Mouse (Mus musculus): Measurements from ENCODE around the gene Mpped2. TPM values are rescaled to one million over a fixed set of nuclear protein-coding genes. Genes with fewer than 3 reads are reported as not detected.

The Mpped2 gene
- total RNA-seq, 2 experiments from 2014 or later = not detected

- no peak for ATAC-seq (replicated peaks; ENCODE audit: low FRiP score, poor library complexity, severe bottlenecking)
Measured at GRCm38 (mm10) chr2:106694886-106695733, 2.0 kb downstream of the Mpped2 start.

DNA sequence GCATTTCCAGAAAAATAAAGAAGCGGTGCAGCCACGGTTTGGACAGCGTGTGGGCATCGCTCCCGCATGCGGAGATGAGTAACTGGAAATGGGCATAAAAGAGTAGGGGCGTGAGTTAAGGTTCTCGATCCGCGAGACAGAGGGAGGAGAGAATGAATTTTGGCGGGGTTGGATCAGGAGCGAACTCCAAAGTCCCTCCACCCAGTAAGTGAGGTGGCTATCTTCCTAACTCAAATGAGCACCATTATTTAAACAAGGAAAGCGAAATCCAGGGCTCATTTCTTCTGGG is 2.6 kb downstream of the Mpped2 start:
- no peak for ATAC-seq (replicated peaks; ENCODE audit: low FRiP score, poor library complexity, severe bottlenecking)

- ATAC-seq (replicated peaks; ENCODE audit: low FRiP score, poor library complexity, severe bottlenecking) = no peak
Measured at GRCm38 (mm10) chr2:106696372-106696771, 3.3 kb downstream of the Mpped2 start.

DNA sequence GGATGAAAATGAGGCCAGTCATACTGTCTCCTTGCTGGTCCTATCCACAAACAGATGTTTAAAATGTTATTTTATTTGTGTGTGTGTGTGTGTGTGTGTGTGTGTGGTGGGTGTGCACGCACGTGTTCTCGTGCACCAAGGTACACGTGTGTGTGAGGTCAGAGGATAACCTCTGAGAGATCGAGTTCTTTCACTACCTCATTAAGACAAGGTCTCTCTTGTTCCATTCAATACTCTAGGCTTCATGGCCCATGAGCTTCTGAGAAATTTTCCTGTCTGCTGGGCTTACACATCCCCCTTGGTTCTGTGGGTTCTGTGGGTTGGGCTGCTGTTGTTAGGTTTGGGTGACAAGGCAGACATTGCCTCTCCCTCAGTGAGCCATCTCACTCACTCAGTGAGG is 12.6 kb downstream of the Mpped2 start:
- ATAC-seq (replicated peaks; ENCODE audit: low FRiP score, poor library complexity, severe bottlenecking) = no peak

DNA sequence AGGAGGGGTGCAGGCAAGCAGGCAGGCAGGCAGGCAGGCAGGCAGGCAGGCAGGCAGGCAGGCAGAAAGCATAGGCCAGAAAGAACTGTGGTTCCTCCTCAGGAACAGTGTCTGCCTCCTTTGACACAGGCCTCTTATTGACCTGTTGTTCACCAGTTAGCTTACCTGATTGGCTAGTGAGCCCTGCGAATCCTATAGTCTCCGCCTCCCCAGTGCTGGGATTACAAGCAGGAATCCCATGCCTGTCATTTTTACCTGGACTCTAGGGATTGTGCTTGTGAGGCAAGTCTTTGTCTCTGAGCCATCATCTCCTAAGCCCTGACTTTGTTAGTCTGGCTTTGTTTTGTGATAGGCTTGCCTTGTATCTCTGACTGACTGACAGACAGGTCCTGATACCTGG is 14.1 kb downstream of the Mpped2 start:
- no peak for ATAC-seq (replicated peaks; ENCODE audit: low FRiP score, poor library complexity, severe bottlenecking)

DNA sequence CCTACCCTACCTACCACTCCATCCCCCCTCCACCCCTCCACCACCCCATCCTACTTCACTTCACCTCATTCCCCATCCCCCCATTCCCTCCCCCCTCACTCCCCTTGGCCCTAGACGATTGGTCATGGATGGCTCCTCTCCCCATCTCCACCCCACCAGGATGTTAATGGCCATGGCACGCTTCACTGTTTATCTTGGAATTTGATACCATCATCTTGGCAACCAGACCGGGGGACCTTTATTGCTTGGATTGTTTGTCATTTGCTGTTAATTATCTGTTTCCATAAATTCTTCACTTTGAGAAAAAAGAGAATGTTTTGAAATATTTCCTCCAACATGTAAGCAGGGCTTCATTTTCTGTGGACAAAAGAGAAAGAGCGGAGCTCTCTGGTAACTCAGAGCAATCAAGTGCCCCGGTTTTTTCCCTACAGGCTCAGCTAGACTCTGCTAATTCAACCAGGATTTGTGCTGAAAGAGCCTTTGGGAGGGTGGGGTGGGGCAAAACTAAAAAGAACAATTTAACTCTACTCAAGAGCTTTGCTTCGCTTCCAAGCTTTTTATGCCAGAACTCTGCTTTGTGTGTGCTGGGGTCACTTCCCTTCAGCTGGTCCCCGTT is 17.9 kb downstream of the Mpped2 start:
- ATAC-seq (replicated peaks; ENCODE audit: low FRiP score, poor library complexity, severe bottlenecking) = no peak

- ATAC-seq (replicated peaks; ENCODE audit: low FRiP score, poor library complexity, severe bottlenecking) = no peak
Measured at GRCm38 (mm10) chr2:106711506-106711905, 18.4 kb downstream of the Mpped2 start.

GRCm38 (mm10) chr2:106713151-106713550 is 20.1 kb downstream of the Mpped2 start:
- ATAC-seq (replicated peaks; ENCODE audit: low FRiP score, poor library complexity, severe bottlenecking) = no peak

- ATAC-seq (replicated peaks; ENCODE audit: low FRiP score, poor library complexity, severe bottlenecking) = no peak
Measured at GRCm38 (mm10) chr2:106715674-106716364, 22.8 kb downstream of the Mpped2 start.

- ATAC-seq (replicated peaks; ENCODE audit: low FRiP score, poor library complexity, severe bottlenecking) = no peak
Measured at GRCm38 (mm10) chr2:106716365-106716717, 23.3 kb downstream of the Mpped2 start.

- no peak for ATAC-seq (replicated peaks; ENCODE audit: low FRiP score, poor library complexity, severe bottlenecking)
Measured at GRCm38 (mm10) chr2:106718888-106719287, 25.8 kb downstream of the Mpped2 start.

DNA sequence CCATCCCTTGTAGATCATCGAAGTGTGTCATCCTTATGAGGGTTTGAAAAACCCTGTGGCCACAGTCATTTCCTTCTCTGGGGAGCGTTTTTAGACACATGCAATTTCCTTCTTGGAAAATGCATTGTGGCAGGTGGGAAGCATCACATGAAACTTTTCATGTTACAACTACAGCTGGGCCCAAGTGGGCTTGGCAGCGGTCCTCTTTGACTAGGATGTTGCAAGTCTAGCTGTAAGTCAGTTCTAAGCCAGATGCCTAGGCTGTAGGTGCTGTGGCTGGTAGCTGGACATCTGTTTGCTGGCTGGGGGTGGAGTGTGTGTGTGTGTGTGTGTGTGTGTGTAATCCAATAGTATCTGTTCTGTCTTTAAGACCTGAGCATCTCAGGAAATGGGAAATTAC is 26.4 kb downstream of the Mpped2 start:
- no peak for ATAC-seq (replicated peaks; ENCODE audit: low FRiP score, poor library complexity, severe bottlenecking)

GRCm38 (mm10) chr2:106720644-106721043 is 27.6 kb downstream of the Mpped2 start:
- no peak for ATAC-seq (replicated peaks; ENCODE audit: low FRiP score, poor library complexity, severe bottlenecking)

- no peak for ATAC-seq (replicated peaks; ENCODE audit: low FRiP score, poor library complexity, severe bottlenecking)
Measured at GRCm38 (mm10) chr2:106722020-106722419, 29.0 kb downstream of the Mpped2 start.

DNA sequence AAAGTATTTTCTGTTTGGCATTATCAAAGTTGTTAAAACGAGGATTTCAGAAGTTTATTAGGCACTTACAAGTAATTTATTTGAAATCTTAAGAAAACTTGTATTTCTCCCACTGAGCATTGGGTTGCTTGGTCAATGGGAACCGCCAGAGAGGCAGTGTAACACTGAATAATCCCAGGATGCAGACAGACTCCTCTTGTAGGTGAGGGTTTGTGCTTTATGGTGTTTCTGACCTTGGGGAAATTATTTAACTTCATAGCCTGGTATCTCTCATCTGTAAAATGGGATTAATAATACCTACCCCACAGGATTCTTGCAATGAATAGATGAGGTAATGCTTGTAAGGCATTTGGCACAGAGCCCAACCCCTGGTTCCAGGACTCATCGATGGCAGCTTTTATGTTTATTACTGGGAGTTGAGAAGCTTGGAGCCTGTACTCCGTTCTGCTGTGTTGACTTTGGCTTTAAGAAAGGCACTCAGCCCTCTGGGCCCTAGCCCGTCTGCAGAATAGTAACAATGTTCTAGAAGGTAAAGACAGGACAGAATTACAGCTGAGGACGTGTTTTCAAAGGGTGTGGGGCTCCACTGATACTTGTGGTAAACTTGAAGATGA is 37.0 kb downstream of the Mpped2 start:
- no peak for ATAC-seq (replicated peaks; ENCODE audit: low FRiP score, poor library complexity, severe bottlenecking)

DNA sequence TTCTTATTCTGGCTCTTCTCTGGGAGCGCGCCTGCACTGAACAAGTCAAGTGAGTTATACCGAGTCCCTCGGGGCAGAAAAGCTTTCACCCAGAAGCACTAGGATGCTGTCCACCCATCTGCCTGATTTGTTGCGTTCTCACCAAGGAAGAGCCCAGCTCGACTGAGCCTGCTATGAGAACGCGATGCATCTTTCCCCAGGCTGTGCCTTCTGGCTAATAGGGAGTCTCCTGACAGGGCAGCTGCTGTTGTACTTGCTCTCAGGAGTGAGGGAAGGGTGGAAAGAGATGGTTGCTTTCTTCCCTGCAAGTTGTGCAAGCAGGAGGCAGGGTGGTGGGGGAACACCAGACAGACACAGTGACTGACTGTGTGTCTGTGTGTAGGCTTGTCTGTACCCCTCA is 37.5 kb downstream of the Mpped2 start:
- ATAC-seq (replicated peaks; ENCODE audit: low FRiP score, poor library complexity, severe bottlenecking) = no peak

GRCm38 (mm10) chr2:106731478-106731877 is 38.4 kb downstream of the Mpped2 start:
- no peak for ATAC-seq (replicated peaks; ENCODE audit: low FRiP score, poor library complexity, severe bottlenecking)

GRCm38 (mm10) chr2:106732171-106732570 is 39.1 kb downstream of the Mpped2 start:
- no peak for ATAC-seq (replicated peaks; ENCODE audit: low FRiP score, poor library complexity, severe bottlenecking)

DNA sequence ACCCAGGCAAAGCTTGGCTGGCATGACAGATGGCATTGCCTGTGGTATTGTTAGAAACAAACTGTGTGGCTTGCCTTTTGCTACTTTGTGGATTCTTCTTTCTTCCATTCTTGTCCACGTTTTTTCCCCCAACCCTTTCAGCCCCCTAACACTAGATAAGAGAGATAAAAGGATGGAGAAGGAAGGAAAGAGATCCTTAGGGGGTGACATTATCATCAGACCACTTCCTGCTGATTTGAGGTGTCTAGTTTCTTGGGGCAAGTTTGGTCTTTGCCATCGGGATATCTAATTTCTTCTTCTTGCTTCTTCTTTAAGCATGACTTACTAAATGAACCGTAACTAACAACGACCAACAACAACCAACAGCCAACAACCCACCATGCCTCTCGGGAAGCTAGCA is 40.3 kb downstream of the Mpped2 start:
- ATAC-seq (replicated peaks; ENCODE audit: low FRiP score, poor library complexity, severe bottlenecking) = no peak

GRCm38 (mm10) chr2:106734004-106734403 is 40.9 kb downstream of the Mpped2 start:
- no peak for ATAC-seq (replicated peaks; ENCODE audit: low FRiP score, poor library complexity, severe bottlenecking)

- no peak for ATAC-seq (replicated peaks; ENCODE audit: low FRiP score, poor library complexity, severe bottlenecking)
Measured at GRCm38 (mm10) chr2:106735211-106735610, 42.1 kb downstream of the Mpped2 start.
